Mouse (Mus musculus) kidney, adult 2 months (tissue): ENCODE measurements at regions not wholly inside any gene's neighbourhood (a gene's known extent, or its start where the extent isn't known, plus 50 kb on each side); places are given as distances from the start of the nearest gene placed in this dataset.

ENCODE experiments used
- CTCF ChIP-seq: fragments of 200-500 bp; conservative IDR thresholded peaks from 2 replicates; pipeline ENCODE4 v1.5.1; 2011; ENCODE audit warnings: low read depth, mild to moderate bottlenecking, control low read depth, low read length, moderate library complexity, mixed read lengths; ENCODE audit not compliant: insufficient read depth, insufficient read length
- POLR2A ChIP-seq: fragments of 200-500 bp; IDR thresholded peaks from one replicate; pipeline ENCODE4 v1.6.1; 2011; ENCODE audit warnings: low read depth, low read length, control low read depth

DNA sequence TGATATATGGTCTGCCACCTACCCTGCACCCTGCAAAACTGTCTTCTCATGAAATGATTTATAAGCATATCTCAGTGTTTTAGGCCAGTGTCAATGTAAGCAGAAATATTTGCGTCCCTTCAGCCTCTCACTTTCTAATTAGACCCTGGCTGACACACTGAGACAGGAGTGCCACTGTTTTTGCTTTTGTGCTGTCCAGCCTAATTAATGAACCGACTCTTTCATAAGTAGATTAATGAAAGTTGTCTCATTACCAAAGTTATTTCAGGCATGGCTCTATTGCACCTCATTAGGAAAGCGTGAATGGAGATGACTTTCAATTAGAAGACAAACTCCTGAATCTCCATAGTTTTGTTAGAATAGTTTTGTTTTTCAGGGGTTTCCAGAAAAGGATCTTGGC lies 192.3 kb downstream of the Akain1 start:
- no peak for TF ChIP-seq POLR2A
- no peak for TF ChIP-seq CTCF
